Mouse (Mus musculus): ENCODE results near the gene Ifi35.
"Not testable (repeated sequence)": the region's sequence is repeated elsewhere in the genome, so short reads cannot be mapped to it uniquely, and the experiment has no call there.

DNA sequence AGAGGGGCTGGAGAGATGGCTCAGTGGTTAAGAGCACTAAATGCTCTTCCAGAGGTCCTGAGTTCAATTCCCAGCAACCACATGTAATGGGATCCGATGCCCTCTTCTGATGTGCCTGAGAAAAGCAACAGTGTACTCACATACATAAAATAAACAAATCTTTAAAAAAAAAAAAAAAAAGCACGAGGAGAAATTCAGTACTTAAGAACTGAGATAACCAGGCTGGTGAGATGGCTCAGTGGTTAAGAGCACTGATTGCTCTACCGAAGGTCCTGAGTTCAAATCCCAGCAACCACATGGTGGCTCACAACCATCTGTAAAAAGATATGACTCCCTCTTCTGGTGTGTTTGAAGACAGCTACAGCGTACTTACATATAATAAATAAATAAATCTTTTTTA, 1.4 kb downstream of the Ifi35 start:
- TF ChIP-seq POLR2A (IDR thresholded peaks at IDR 0.05; ENCODE audit: borderline replicate concordance, low read depth, low read length); CTCF (IDR thresholded peaks at IDR 0.05; ENCODE audit: low read depth, low read length): not testable (repeated sequence)
